Mouse (Mus musculus) bone marrow macrophage, adult 2 months (primary cell): ENCODE data around the gene Msi2.

Experiments used
- CTCF ChIP-seq: IDR thresholded peaks from 2 replicates; pipeline ENCODE4 v1.5.1; 2012; ENCODE audit warnings: low read depth, mild to moderate bottlenecking, low read length, moderate library complexity
- POLR2A ChIP-seq: IDR thresholded peaks from 2 replicates; pipeline ENCODE4 v1.6.1; 2012; ENCODE audit warnings: mild to moderate bottlenecking, low read depth, low read length, borderline replicate concordance

DNA sequence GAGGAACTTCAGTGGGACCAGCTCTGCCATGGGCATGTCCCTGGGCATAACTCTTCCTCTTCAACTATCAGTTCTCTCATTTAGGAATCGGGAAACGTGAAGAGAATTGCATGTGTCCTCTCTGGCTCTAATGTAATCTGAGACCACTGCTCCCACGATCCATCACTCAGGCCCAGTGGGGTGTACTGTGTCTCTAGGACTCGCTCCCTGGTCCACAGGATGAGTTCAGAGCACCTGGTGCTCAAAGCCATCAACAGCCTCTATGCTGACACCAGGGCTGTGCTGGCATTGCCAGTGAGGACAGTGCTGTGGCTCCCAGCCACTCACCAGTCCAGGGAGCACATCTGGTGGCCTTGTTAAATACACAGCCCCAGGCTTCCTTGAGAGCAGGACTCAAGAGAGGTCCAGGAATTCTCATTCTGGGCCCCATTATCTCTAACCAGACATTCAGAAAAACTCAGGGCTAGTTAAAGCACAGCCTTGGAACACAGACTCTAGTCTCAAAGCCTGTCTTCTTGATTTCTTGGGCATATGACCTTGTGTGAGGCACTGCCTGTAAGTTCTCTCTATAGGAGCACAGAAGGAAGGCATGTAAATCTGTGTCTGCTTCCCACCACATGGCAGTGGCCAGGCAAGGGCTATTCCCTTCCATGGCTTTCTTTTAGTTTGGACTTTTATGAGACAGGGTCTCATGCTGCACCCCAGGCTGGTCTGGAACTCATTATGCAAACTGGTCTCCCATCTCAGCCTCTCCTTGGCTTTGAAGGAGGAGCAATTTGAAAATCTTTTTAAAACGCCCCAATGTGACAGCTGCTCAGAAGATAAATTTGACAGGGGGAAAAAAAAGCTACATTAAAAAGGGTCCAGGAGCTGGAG is 211.5 kb downstream of the Msi2 start:
- TF ChIP-seq CTCF (no peak), POLR2A (no peak)
